Mouse (Mus musculus): ENCODE results near the gene Col25a1.

The Col25a1 gene

GRCm38 (mm10) chr3:130131201-130131600 lies at the start of gene Col25a1:
Col25a1 (plus strand) TSS chr3:130131501.
- DNase-seq (ENCODE audit: low read depth), result no peak

DNA sequence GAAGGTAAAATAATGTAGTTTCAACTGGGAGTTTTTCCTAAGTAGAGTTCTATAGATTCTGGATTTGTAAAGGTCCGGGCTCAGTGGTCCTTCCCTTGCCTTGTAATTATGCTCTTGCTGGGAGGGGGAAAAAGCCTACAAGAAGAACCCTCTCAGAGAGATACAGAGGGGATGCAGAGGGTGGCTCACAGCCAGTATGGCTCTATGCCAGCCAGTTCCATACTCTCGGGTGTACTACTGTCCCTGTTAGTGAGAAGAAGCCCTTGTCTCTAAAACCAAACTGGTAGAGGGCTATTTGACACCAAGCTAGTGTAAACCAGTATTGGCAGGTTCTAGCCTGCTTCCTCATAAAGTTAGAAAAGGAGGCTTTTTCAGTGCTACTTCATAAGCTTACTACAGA lies 48.0 kb upstream of the Col25a1 start:
- no peak for DNase-seq (ENCODE audit: low read depth)

DNA sequence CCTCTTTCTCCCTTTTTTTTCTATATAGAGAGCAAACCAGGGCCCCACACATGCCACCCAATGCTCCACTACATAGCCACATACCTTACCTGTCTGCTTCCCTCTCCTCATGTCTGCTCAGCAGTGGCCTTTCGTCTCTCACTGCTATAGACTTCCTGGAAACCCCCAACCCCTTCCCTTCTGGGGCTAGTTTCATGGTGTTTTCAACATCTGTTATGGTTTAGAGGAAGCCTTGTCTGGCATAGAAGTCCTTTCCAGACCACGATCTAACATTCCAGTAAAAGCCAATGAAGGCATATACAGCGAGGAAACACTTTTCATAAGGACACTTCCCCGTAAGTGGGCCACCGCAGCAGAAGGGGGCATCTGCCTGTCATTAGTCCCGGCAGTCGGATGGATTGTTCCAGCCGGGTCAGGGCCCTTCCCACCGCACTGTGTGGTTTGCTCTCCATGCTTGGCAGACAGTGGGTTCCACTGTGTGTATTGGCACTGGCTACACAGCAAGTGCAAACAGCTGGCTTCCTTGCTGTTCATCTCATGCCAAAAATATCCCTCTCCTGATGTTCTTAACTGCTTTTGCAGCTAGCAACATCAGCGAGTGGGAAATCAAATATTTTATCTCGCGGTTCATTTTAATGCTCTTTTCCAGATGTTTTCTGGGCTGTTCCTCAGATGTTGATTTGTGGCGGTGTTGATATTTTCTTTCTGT lies 44.8 kb upstream of the Col25a1 start:
- DNase-seq (ENCODE audit: low read depth), result no peak

GRCm38 (mm10) chr3:130087466-130087865 lies 43.8 kb upstream of the Col25a1 start:
- no peak for DNase-seq (ENCODE audit: low read depth)

DNA sequence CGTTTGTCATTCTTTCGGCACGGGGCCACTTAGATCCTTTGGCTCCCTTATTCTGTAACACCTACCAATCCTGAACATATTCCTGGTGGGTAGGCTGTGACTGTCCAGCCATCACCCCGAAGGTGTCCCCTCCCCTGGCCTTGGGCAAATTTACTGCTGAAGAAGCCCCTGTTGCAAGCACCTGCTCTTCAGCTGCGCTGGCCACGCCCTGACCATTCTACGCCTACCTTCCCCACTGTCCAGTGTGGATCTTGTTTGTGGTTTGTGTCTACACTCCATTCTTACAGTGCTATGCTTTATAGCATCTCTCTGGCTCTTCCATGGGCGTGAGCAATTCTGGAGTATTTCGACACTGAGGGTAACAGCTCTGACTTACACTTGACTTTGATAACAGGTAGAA lies 42.6 kb upstream of the Col25a1 start:
- DNase-seq (ENCODE audit: low read depth), result no peak

DNA sequence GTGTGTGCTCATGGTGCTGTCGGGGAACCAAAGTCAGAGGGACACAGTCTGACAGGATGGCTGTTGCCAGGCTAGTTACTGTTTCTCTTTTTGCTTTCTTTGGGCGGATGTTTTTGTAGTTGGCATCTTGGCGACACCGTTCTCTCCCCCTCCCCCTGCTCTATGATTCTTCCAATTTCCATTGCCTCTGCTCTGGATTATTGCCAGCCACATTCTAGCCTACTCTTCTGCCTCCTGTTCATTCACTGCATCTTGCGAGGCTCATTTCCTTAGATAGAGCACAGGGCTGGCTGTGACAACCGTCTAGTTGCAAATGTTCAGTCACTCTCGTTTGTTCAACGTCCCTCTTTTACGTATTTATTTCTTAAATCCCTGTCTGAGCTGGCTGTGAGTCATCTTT lies 40.8 kb upstream of the Col25a1 start:
- no peak for DNase-seq (ENCODE audit: low read depth)

- no peak for DNase-seq (ENCODE audit: low read depth)
Observed at GRCm38 (mm10) chr3:130094125-130094704, 37.1 kb upstream of the Col25a1 start.

DNA sequence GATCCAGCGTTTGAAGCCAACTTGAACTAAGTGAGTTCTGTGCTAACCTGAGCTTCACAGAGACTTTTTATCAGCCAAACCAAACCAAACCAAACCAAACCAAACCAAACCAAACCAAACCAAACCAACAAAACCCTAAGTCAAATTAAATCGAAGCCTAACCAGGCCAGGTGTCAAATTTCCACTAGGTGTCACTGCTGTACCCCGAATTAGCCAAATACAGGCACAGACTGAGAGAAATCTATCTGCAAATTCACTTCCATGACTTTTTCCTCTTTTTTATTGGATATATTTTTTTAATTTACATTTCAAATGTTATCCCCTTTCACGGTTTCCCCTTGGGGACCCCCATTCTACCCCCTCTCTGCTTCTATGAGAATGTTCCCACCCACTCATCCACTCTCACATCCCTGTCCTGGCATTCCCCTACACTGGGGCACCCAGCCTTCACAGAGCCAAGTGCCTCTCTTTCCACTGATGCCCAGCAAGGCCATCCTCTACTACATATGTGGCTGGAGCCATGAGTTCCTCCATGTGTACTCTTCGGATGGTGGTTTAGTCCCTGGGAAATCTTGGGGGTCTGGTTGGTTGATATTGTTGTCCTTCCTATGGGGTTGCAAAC lies 36.0 kb upstream of the Col25a1 start:
- peak; percentile 30 for DNase-seq (ENCODE audit: low read depth)

DNA sequence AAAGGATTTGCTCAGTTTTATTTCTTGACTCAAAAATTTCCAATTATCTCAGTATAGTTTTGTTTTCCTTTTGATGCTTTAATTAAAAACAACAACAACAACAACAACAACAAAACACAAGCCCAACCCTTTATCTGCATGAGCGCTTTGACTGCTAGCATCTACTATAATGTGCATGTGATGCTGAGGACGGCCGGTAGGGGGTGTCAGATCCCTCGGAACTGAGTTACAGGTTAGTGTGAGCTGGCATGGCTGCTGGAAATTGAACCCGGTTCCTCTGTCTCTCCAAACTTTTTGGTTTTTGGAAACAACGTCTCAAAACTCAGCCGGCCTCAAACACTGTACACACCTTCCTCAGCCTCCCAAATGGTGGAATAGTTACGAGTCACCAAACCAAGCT lies 27.8 kb upstream of the Col25a1 start:
- DNase-seq (ENCODE audit: low read depth), result peak; percentile 8

DNA sequence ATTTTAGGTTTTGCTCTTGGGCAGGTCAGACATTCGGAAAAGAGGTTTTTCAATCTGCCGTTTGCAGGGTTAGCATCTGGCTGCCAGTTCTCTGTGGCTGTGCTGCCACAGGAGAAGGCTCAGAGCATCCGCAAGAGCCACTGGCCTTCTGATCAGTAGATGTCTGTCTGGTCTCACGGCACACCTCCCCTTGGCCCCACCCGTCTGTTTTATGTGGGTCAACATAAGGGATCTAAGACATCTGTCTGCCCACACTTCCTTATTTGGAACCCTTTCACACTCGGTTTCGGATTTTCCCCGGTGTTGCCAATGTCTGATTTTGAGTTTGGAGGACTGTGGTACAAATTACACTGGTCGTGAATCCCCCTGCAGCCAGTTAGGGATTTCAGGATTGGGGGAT lies 26.8 kb upstream of the Col25a1 start:
- no peak for DNase-seq (ENCODE audit: low read depth)

DNA sequence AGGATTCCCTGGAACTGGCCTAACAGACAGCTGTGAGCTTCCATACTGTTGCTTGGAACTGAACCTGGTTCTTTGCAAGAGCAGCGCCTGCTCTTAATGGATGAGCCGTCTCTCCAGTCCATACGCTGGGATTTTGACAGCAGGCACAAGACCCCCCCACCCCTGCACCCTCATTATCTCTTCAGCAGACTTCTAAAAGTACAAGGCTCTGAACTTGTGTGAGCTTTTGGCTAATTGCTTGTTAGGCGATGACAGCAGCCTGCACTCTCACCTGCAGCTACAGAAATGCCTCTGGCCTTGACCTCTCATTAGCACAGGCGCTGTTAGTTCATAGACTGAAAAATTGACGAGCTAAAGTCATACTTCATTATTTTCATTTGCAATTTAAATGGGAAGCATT lies 14.4 kb upstream of the Col25a1 start:
- DNase-seq (ENCODE audit: low read depth), result no peak

DNA sequence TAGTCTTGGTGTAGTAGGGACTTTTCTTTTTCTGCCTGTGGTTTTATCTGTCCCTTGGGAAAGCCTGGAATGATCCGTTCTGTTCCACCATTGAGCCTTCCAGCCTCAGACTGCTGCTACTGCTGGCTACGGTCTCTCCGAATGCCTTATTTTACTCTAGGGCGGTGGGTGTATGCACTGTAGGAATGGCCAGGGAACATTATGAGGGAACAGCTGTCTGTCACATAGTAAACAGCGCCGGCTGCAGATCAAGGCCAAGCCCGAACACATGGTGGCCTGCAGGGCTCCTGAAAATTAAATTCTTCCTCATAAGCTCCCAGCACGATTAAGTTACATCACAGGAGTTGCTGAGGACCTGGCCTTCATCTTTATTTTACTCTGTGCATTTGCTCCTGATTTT lies 3.5 kb upstream of the Col25a1 start:
- no peak for DNase-seq (ENCODE audit: low read depth)

DNA sequence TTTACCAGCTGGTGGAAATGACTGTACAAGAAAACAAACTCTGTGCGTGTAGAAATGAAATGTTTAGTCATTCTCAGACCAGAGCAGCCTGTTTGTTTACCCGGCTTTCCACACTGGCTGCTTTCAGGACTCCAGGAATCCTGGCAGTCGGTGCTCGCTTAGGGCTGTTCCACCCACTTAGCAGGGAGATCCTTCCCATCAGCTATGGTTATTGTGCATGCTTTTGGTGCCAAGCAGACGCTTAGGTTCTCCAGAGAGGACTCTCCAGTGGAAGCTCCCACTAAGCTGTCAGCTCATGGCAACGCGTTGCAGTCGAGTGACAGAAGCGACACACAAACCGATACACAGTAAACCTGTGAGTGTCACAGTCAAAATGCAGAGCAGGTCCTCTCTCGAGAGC lies 2.7 kb upstream of the Col25a1 start:
- no peak for DNase-seq (ENCODE audit: low read depth)

DNA sequence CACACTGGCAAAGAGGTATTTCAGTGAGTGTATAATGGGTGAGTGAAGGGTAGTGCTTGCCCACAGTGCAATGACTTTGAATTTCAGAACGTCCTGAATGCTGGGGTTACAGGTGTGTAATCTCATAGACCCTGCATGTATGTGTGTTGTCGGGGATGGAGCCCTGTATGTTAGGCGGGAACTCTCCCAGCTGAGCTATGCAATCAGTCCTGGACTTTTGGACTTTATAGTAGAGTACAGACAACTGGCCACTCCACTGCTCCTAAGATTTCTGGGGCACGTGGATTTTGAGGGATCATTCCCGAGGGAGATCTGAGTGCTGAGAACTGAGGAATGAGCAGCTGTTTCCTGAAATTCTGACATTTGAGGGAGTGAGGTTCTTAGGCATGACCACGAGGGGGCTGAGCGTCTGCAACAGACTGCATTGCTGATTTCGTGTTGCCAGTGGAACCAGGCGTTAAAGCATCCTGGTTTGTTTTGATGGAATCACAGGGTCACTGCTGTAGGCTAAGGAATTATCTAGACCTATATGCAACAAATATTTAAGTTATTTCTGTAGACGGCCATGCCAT lies 1.6 kb upstream of the Col25a1 start:
- no peak for DNase-seq (ENCODE audit: low read depth)

DNA sequence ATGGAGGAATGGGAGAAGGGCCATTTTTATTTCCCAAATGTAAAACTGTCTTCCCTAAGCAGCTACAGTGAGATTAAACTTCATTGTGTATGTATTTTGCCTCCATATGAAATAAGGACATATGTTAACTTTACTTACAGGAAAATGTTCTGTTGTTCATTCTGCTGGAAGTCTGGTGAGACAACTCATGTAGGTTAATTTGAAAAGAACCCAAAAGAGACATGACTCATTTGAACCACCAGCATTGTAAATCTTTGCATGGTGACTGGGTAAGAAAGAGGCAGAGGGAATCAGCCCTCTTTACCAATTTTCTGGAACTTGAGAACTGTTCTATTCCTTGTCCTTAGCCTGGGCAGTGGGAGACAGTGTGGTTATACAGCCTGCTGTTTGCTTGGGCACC lies 5.9 kb downstream of the Col25a1 start:
- DNase-seq (ENCODE audit: low read depth), result no peak

GRCm38 (mm10) chr3:130137640-130138039 lies 6.3 kb downstream of the Col25a1 start:
- DNase-seq (ENCODE audit: low read depth), result no peak

DNA sequence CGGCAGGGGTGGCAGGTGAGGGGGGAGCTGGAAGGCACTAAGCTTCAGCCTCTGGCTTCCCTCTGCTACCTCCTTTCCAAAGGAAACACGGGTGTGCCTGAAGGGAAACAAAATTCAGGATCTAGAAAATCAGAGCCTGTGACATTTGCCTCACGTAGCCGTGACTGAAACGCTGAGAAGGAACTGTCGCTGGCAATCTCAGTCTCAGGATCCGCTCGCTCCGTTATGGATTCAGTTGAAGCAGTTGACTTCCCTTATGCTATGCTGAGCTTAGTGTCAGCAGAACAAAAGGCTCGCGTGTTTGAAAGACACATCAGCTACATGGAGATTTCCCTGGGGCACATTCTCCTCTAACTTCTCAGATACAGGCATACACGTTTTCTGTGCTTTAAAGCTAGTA lies 14.6 kb downstream of the Col25a1 start:
- no peak for DNase-seq (ENCODE audit: low read depth)

DNA sequence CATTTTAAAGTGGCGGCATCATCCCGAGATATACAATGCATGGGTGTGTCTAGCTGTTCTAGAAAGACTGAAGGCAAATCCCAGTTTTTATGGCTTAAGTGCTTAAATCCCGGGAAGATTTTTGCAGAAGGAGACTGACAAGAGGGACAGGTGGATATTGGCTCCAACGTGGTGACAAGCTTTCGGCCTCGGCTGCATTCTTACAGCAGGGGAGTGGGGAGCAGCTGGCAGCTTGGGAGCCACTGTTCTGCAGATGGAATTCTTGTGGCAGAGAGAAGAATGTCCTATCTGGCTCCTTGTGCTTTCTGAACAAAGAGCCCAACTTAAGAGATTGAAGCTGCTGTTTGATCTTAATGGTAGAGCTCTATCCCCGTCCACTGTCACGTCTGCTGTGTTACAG lies 16.5 kb downstream of the Col25a1 start:
- no peak for DNase-seq (ENCODE audit: low read depth)

- no peak for DNase-seq (ENCODE audit: low read depth)
Observed at GRCm38 (mm10) chr3:130149180-130149579, 17.9 kb downstream of the Col25a1 start.

DNA sequence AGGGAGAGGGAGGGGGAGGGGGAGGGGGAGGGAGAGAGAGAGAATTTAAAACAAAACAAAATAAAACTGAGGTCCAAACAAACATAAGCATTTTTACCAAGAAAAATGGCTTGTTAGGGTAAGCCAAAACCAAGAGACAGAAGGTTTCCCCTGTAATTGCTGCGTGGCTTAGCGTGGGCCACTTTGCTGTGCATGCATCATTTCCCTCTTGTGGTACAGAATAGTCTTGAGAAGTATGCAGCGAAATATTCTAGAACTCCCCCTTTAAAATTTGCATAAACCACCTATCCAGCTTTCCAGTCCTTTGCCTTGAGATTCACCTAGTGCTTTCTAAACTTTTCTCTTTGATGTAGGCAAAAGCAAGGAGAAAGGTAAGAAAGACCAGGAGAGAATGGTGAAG lies 21.8 kb downstream of the Col25a1 start:
- no peak for DNase-seq (ENCODE audit: low read depth)

GRCm38 (mm10) chr3:130157551-130157950 lies 26.2 kb downstream of the Col25a1 start:
- no peak for DNase-seq (ENCODE audit: low read depth)

GRCm38 (mm10) chr3:130159906-130160305 lies 28.6 kb downstream of the Col25a1 start:
- DNase-seq (ENCODE audit: low read depth), result no peak

DNA sequence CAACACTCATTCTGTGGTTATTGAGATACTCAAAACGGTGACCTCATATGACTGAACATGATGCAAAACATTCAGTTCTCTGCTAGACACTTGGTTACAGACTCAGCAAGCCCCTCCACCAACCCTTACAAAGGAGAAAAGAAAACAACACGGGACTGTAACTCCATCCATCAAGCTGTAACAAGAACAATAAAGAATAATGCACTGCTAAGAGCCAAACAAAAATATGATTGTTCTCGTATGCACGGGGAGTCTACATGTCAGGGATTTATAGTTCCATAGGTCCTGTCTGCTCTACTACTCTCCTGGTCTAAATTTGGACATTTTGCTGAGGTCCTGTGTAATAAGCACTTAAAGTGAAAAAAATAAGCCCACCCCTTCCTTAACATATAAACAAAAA lies 29.6 kb downstream of the Col25a1 start:
- DNase-seq (ENCODE audit: low read depth), result no peak
